Mouse (Mus musculus) testis, adult 2 months (tissue): ENCODE data around the gene Mreg.

Source experiments
- CTCF ChIP-seq: fragments of 200-500 bp; IDR thresholded peaks from 2 replicates; pipeline ENCODE4 v1.5.1; 2012; ENCODE audit warnings: low read depth, mild to moderate bottlenecking, inconsistent platforms, low read length, moderate library complexity; ENCODE audit not compliant: control insufficient read depth, insufficient read depth, insufficient replicate concordance
- POLR2A ChIP-seq: fragments of 200-500 bp; IDR thresholded peaks from 2 replicates; pipeline ENCODE4 v1.6.1; 2012; ENCODE audit warnings: low read depth, mild to moderate bottlenecking, inconsistent platforms, low read length, moderate library complexity; ENCODE audit not compliant: control insufficient read depth

DNA sequence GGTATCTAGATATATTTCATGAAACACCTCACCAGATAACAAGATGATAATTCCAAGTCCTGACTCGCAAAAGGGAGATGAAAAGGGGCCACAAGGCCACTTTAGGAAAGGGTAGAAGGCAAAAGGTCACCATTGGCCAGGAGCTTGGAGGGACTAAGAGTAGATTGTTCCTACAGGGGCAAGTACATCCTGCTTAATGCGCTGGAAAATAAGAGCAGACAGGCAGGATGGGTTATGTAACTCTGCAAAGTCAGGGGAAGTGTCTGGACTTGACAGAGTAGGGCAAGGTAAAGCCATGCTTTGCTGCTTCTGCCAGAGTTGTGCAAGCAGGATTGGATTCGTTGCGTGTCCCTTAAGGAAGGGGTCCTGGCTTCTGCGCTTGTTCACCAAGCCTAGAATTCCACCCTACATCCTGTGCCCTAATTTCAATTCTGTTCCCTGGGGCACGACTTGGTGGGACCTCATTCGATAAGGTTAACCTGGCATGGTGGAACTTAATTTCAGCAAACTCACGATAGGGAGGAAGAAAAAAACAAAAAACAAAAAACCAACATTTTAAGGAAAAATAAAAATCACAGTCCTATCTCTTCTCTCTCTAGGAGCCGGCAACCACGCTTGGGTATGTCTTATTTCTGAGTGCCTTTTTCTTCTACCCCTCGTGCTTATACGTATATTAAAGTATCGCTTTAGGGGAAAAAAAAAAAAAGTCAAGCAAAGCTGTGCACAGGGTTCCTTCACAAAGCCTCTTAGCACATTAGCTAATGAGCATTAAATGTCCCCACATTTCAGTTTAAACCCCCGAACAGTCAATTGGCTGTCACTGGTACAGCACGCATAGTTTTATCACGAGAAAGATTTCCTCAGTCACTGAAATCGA is 1.1 kb downstream of the Mreg start:
- TF ChIP-seq CTCF (no peak), POLR2A (no peak)
